Comparison of ENCODE assay signal across 24 mouse cellular contexts in genomic region chr10:120444463-120445070, GRCm38 (mm10). TPM values are rescaled to one million over a fixed set of nuclear protein-coding genes. Genes with fewer than 3 reads are reported as not detected.
DNase-seq lines count a peak whose midpoint lies in the region; ATAC-seq and TF ChIP-seq lines count a peak whose summit lies in the region.
"Had no signal": no experiment of that assay in that cellular context is flagged by ENCODE, and none has a peak within 500 bp of the region (broad histone marks: within the 10 kb centered on the region; RNA-seq: fewer than 3 reads in every experiment).

No protein-coding gene starts in this region.

- TF ChIP-seq CTCF in gastrocnemius, adult 2 months (IDR thresholded peaks at IDR 0.05), result no peak

- peak; percentile 69; the same call in 1 of the 2 replicates for ATAC-seq in hindbrain, embryonic 15.5 days (ENCODE audit: low FRiP score, low read depth)
- no peak for ATAC-seq in limb, embryonic 13.5 days (ENCODE audit: low FRiP score, low read depth)
- ATAC-seq in megakaryocyte-erythroid progenitor cell, adult 5-6 weeks (replicated peaks; ENCODE audit: low FRiP score, low TSS enrichment, poor library complexity, severe bottlenecking), result peak; percentile 72
- ATAC-seq: forebrain, embryonic 14.5 days; intestine, embryonic 15.5 days had no signal

- no peaks in the 10 kb centered on the region for H3K36me3 ChIP-seq in hindbrain, embryonic 15.5 days
- peaks cover 72% of the 10 kb centered on the region for H3K36me3 ChIP-seq in hindbrain, embryonic 10.5 days
- H3K36me3 ChIP-seq in limb, embryonic 13.5 days, result peaks cover 36% of the 10 kb centered on the region
- H3K36me3 ChIP-seq: G1E; lung, embryonic 15.5 days; midbrain, embryonic 12.5 days had no signal

- no peak overlapping the region; the same call in 1 of the 2 replicates for H3K27ac ChIP-seq in hindbrain, embryonic 15.5 days (replicated peaks)
- H3K27ac ChIP-seq in hindbrain, embryonic 10.5 days, result no peak overlapping the region
- H3K27ac ChIP-seq in limb, embryonic 13.5 days, result peak overlapping the region; percentile 34; the same call in 1 of the 2 replicates
- no peak overlapping the region for H3K27ac ChIP-seq in gastrocnemius, adult 2 months
- H3K27ac ChIP-seq: embryonic facial prominence, embryonic 12.5 days; intestine, embryonic 15.5 days; kidney, postnatal 0 days; limb, embryonic 15.5 days; lung, embryonic 15.5 days; midbrain, embryonic 12.5 days had no signal

- no peak overlapping the region for H3K4me3 ChIP-seq in hindbrain, embryonic 15.5 days
- no peak overlapping the region for H3K4me3 ChIP-seq in hindbrain, embryonic 10.5 days
- H3K4me3 ChIP-seq in limb, embryonic 13.5 days, result no peak overlapping the region
- no peak overlapping the region for H3K4me3 ChIP-seq in gastrocnemius, adult 2 months
- H3K4me3 ChIP-seq: embryonic facial prominence, embryonic 12.5 days; intestine, embryonic 15.5 days; limb, embryonic 15.5 days; lung, embryonic 15.5 days; midbrain, embryonic 12.5 days; myocyte had no signal

- H3K4me2 ChIP-seq in hindbrain, embryonic 15.5 days, result no peak overlapping the region
- H3K4me2 ChIP-seq in limb, embryonic 13.5 days (replicated peaks), result no peak overlapping the region
- H3K4me2 ChIP-seq: embryonic facial prominence, embryonic 12.5 days; intestine, embryonic 15.5 days; limb, embryonic 15.5 days; lung, embryonic 15.5 days; midbrain, embryonic 12.5 days had no signal

- DNase-seq in hindbrain, embryonic 10.5 days (ENCODE audit: low spot score), result no peak
- peak; percentile 65 for DNase-seq in forelimb bud, embryonic 11.5 days (ENCODE audit: low read depth, low spot score)
- DNase-seq in gastrocnemius, adult 2 months, result no peak
- DNase-seq in adrenal gland, adult (ENCODE audit: inconsistent age in 2 of 2, low spot score in 1 of 2), result no peak
- DNase-seq: adrenal gland, postnatal 10 days; cerebellum, adult 9-10 months; cerebellum, postnatal 36 days; heart, postnatal 14 days; kidney, adult 2 months; layer of hippocampus, adult 9-11 months; thymus, postnatal 4 days had no signal

- H3K27me3 ChIP-seq in hindbrain, embryonic 15.5 days, result no peaks in the 10 kb centered on the region
- no peaks in the 10 kb centered on the region for H3K27me3 ChIP-seq in hindbrain, embryonic 10.5 days (ENCODE audit: insufficient read depth, poor library complexity, severe bottlenecking)
- no peaks in the 10 kb centered on the region for H3K27me3 ChIP-seq in limb, embryonic 13.5 days
- H3K27me3 ChIP-seq: embryonic facial prominence, embryonic 12.5 days; intestine, embryonic 15.5 days; limb, embryonic 15.5 days; lung, embryonic 15.5 days; midbrain, embryonic 12.5 days had no signal

- 76% methylated on average over 9 of the region's 9 CpGs for WGBS in hindbrain, embryonic 15.5 days
- WGBS in hindbrain, embryonic 10.5 days, result 85% methylated on average over 9 of the region's 9 CpGs
- WGBS in limb, embryonic 13.5 days, result 25% methylated on average over 9 of the region's 9 CpGs

- peaks cover 12% of the 10 kb centered on the region for H3K4me1 ChIP-seq in hindbrain, embryonic 15.5 days (replicated peaks)
- H3K4me1 ChIP-seq in hindbrain, embryonic 10.5 days (replicated peaks), result peaks cover 25% of the 10 kb centered on the region
- H3K4me1 ChIP-seq in limb, embryonic 13.5 days, result peaks cover 39% of the 10 kb centered on the region
- H3K4me1 ChIP-seq: intestine, embryonic 15.5 days had no signal

- H3K9ac ChIP-seq in hindbrain, embryonic 15.5 days, result no peak overlapping the region
- no peak overlapping the region for H3K9ac ChIP-seq in limb, embryonic 13.5 days
- H3K9ac ChIP-seq: embryonic facial prominence, embryonic 12.5 days; intestine, embryonic 15.5 days; limb, embryonic 15.5 days; lung, embryonic 15.5 days; midbrain, embryonic 12.5 days had no signal

- H3K9me3 ChIP-seq in hindbrain, embryonic 15.5 days, result no peaks in the 10 kb centered on the region
- no peaks in the 10 kb centered on the region for H3K9me3 ChIP-seq in hindbrain, embryonic 10.5 days
- H3K9me3 ChIP-seq in limb, embryonic 13.5 days, result no peaks in the 10 kb centered on the region
- H3K9me3 ChIP-seq: embryonic facial prominence, embryonic 12.5 days; intestine, embryonic 15.5 days; limb, embryonic 15.5 days; lung, embryonic 15.5 days; midbrain, embryonic 12.5 days had no signal

- intact Hi-C loops in gastrocnemius, adult 2 months (cut with DNase I), result no loop called here

RNA-seq across cellular contexts. Expression of gene Hmga2, which starts 31.7 kb away (rescaled TPM):
- polyA plus RNA-seq in hindbrain, embryonic 15.5 days (2015; fragmentation: Nextera tagmentation; extraction: Ambion mirVana), result 2.2 and 2.6 TPM in 2 replicates
- 30.6 and 49.7 TPM in 2 replicates for polyA plus RNA-seq in hindbrain, embryonic 10.5 days (2016; fragmentation: Nextera tagmentation; extraction: Ambion mirVana)
- 88.7 and 108 TPM in 2 replicates for polyA plus RNA-seq in limb, embryonic 13.5 days (2015; fragmentation: Nextera tagmentation; extraction: Ambion mirVana)
- total RNA-seq in megakaryocyte-erythroid progenitor cell, adult 5-6 weeks (2014; fragmentation: Nextera tagmentation), result 0.52 and 0.62 TPM in 2 replicates
- total RNA-seq in megakaryocyte-erythroid progenitor cell, adult 5-6 weeks (2017), result 1.5 TPM in 1 of 2 replicates, not detected in the other
- under 1 TPM in 1 of 2 experiments, not detected in 1; 0.10 TPM for total RNA-seq in gastrocnemius, adult 2 months (2021)
- polyA plus RNA-seq: frontal cortex, adult 2 months; G1E had no signal
